Mouse (Mus musculus) urinary bladder, adult 2 months (tissue): Measurements from ENCODE around the gene Rspo1. TPM values are rescaled to one million over a fixed set of nuclear protein-coding genes. Genes with fewer than 3 reads are reported as not detected.

Experiments
- DNase-seq: peaks from one replicate; pipeline ENCODE4 v3.0.0; 2022; ENCODE audit warnings: low spot score
- polyA plus RNA-seq: library from polyadenylated mRNA; depleted of rRNA; stranded (reverse); fragments of >200 nt; gene quantifications from 2 replicates; pipeline ENCODE4 v1.2.3, GENCODE M21; 2012; rRNA removed

Rspo1 gene
- polyA plus RNA-seq, 1 experiment, result 7.5 TPM

- DNase-seq, result peak; percentile 78
Measured at GRCm38 (mm10) chr4:125029891-125030614, 43.8 kb downstream of the Rspo1 start.

- DNase-seq, result no peak
Measured at GRCm38 (mm10) chr4:125034341-125034740, 48.1 kb downstream of the Rspo1 start.

- DNase-seq, result no peak
Measured at GRCm38 (mm10) chr4:125044454-125044853, 58.2 kb downstream of the Rspo1 start.

- no peak for DNase-seq
Measured at GRCm38 (mm10) chr4:125055385-125055784, 69.2 kb downstream of the Rspo1 start.

- no peak for DNase-seq
Measured at GRCm38 (mm10) chr4:125056476-125056875, 70.2 kb downstream of the Rspo1 start.

- DNase-seq, result no peak
Measured at GRCm38 (mm10) chr4:125057273-125057672, 71.0 kb downstream of the Rspo1 start.

- no peak for DNase-seq
Measured at GRCm38 (mm10) chr4:125058033-125058432, 71.8 kb downstream of the Rspo1 start.

Other genes starting within 250 kb of the Rspo1 start
- gene Inpp5b, start 244.6 kb upstream of the Rspo1 start, polyA plus RNA-seq, result 30.0 and 34.8 TPM in 2 replicates
- gene Mtf1, start 184.3 kb upstream of the Rspo1 start, polyA plus RNA-seq, result 9.0 and 10.1 TPM in 2 replicates
- 32.5 and 47.3 TPM in 2 replicates for gene Yrdc, start 135.8 kb upstream of the Rspo1 start, polyA plus RNA-seq
- 32.4 and 37.5 TPM in 2 replicates for gene 1110065P20Rik, start 135.2 kb upstream of the Rspo1 start, polyA plus RNA-seq
- gene Maneal, start 124.3 kb upstream of the Rspo1 start, polyA plus RNA-seq, result 0.65 and 0.76 TPM in 2 replicates
- gene Epha10, start 105.5 kb upstream of the Rspo1 start, polyA plus RNA-seq, result not detected in 2 replicates
- gene 9930104L06Rik, start 49.4 kb upstream of the Rspo1 start, polyA plus RNA-seq, result 17.4 and 17.8 TPM in 2 replicates
- gene Cdca8, start 47.1 kb upstream of the Rspo1 start, polyA plus RNA-seq, result 2.0 and 3.3 TPM in 2 replicates
- 58.9 and 59.8 TPM in 2 replicates for gene Gnl2, start 30.2 kb downstream of the Rspo1 start, polyA plus RNA-seq
- 0.03 and 0.10 TPM in 2 replicates for gene Dnali1, start 79.3 kb downstream of the Rspo1 start, polyA plus RNA-seq
- gene Snip1, start 80.2 kb downstream of the Rspo1 start, polyA plus RNA-seq, result 13.7 and 14.1 TPM in 2 replicates
- 28.8 and 36.0 TPM in 2 replicates for gene Meaf6, start 98.7 kb downstream of the Rspo1 start, polyA plus RNA-seq
- 12.5 and 13.1 TPM in 2 replicates for gene Zc3h12a, start 141.4 kb downstream of the Rspo1 start, polyA plus RNA-seq